In the genomic region with DNA sequence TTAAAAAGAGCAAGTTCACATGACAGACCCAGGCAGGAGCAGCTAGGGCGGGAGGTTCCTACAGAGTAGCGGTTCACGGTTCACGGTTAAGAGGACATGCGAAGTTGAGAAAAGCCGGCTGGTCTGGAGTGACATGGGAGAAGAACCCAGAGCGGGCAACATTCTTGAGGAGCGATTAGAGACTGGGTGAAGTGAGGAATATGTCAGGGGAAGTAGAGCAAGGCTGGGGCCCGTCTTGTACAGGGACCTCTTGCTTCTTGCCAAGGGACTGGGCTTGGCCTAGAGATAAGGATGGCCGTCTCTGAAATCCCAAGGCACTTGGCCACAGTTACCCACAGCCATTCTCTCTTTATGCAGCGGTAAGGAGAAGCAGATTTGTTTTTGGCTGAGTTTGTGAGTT, we compare ENCODE assay signal across 8 mouse cellular contexts. TPM values are rescaled to one million over a fixed set of nuclear protein-coding genes. Genes with fewer than 3 reads are reported as not detected.
DNase-seq lines count a peak whose midpoint lies in the region; ATAC-seq and TF ChIP-seq lines count a peak whose summit lies in the region.

No protein-coding gene starts in this region.

- peak overlapping the region; percentile 84 for H3K27ac ChIP-seq in heart, embryonic 11.5 days (ENCODE audit: low read depth, low read length)
- no peak overlapping the region for H3K27ac ChIP-seq in embryonic facial prominence, embryonic 14.5 days (replicated peaks; ENCODE audit: low read depth, low read length)
- 0 out of 2 replicates have a peak overlapping the region, but pooled peaks have one; percentile 17 for H3K27ac ChIP-seq in intestine, embryonic 15.5 days
- H3K27ac ChIP-seq in midbrain, postnatal 0 days (ENCODE audit: low read depth, low read length) = no peak overlapping the region

- peaks cover 43% of the 10 kb centered on the region for H3K4me1 ChIP-seq in heart, embryonic 11.5 days (ENCODE audit: control insufficient read depth, insufficient read depth, low read length)
- peaks cover 18% of the 10 kb centered on the region for H3K4me1 ChIP-seq in embryonic facial prominence, embryonic 14.5 days (ENCODE audit: control insufficient read depth, insufficient read depth, low read length)
- peaks cover 19% of the 10 kb centered on the region; the same call in 1 of the 2 replicates for H3K4me1 ChIP-seq in intestine, embryonic 15.5 days (replicated peaks)
- H3K4me1 ChIP-seq in midbrain, postnatal 0 days (ENCODE audit: insufficient read depth, low read length) = no peaks in the 10 kb centered on the region

- 15% methylated on average over 11 of the region's 11 CpGs for WGBS in heart, embryonic 11.5 days (ENCODE audit: insufficient replicate concordance)
- WGBS in embryonic facial prominence, embryonic 14.5 days = 40% methylated on average over 11 of the region's 11 CpGs
- WGBS in intestine, embryonic 15.5 days = 39% methylated on average over 11 of the region's 11 CpGs
- 57% methylated on average over 11 of the region's 11 CpGs for WGBS in midbrain, postnatal 0 days

- peaks cover 6% of the 10 kb centered on the region for H3K36me3 ChIP-seq in heart, embryonic 11.5 days (ENCODE audit: control insufficient read depth, insufficient read depth, low read length)
- H3K36me3 ChIP-seq in embryonic facial prominence, embryonic 14.5 days (ENCODE audit: control insufficient read depth, insufficient read depth, low read length) = peaks cover 4% of the 10 kb centered on the region; the same call in 1 of the 2 replicates
- H3K36me3 ChIP-seq in intestine, embryonic 15.5 days = peaks cover 3% of the 10 kb centered on the region; the same call in 1 of the 2 replicates
- no peaks in the 10 kb centered on the region for H3K36me3 ChIP-seq in midbrain, postnatal 0 days (ENCODE audit: insufficient read depth, low read length)

- no peak for DNase-seq in heart, postnatal 4 days
- DNase-seq in embryonic facial prominence, embryonic 14.5 days (ENCODE audit: low spot score) = no peak
- no peak for DNase-seq in midbrain, postnatal 0 days (ENCODE audit: low spot score)
- no peak for DNase-seq in gastrocnemius, postnatal 25 days
- no peak for DNase-seq in right cerebral cortex, adult 2 months (ENCODE audit: low spot score in 2 of 2)
- DNase-seq in left cerebral cortex, postnatal 4 days = no peak

- ATAC-seq in heart, embryonic 11.5 days (replicated peaks; ENCODE audit: insufficient number of reproducible peaks, low FRiP score, low TSS enrichment) = no peak
- no peak for ATAC-seq in embryonic facial prominence, embryonic 14.5 days (ENCODE audit: low read depth)
- ATAC-seq in intestine, embryonic 15.5 days = no peak
- ATAC-seq in midbrain, postnatal 0 days (ENCODE audit: low FRiP score) = no peak

- intact Hi-C loops in left cerebral cortex, postnatal 4 days (cut with DNase I) = no loop called here

- no peaks in the 10 kb centered on the region for H3K9me3 ChIP-seq in heart, embryonic 11.5 days (replicated peaks; ENCODE audit: control insufficient read depth, low read length)
- no peaks in the 10 kb centered on the region for H3K9me3 ChIP-seq in embryonic facial prominence, embryonic 14.5 days (ENCODE audit: control insufficient read depth, low read length)
- no peaks in the 10 kb centered on the region for H3K9me3 ChIP-seq in intestine, embryonic 15.5 days
- no peaks in the 10 kb centered on the region for H3K9me3 ChIP-seq in midbrain, postnatal 0 days (ENCODE audit: low read length)

- peak overlapping the region; percentile 85 for H3K4me3 ChIP-seq in heart, embryonic 11.5 days (ENCODE audit: low read depth, low read length)
- peak overlapping the region; percentile 85 for H3K4me3 ChIP-seq in embryonic facial prominence, embryonic 14.5 days (ENCODE audit: low read depth, low read length)
- H3K4me3 ChIP-seq in intestine, embryonic 15.5 days (replicated peaks) = peak overlapping the region; percentile 62
- peak overlapping the region; percentile 79; the same call in 1 of the 2 replicates for H3K4me3 ChIP-seq in midbrain, postnatal 0 days (ENCODE audit: low read depth, low read length)

- H3K27me3 ChIP-seq in heart, embryonic 11.5 days (ENCODE audit: control insufficient read depth, insufficient read depth, low read length) = no peaks in the 10 kb centered on the region
- H3K27me3 ChIP-seq in embryonic facial prominence, embryonic 14.5 days (replicated peaks; ENCODE audit: control insufficient read depth, insufficient read depth, low read length) = no peaks in the 10 kb centered on the region
- H3K27me3 ChIP-seq in intestine, embryonic 15.5 days (replicated peaks) = no peaks in the 10 kb centered on the region; the same call in 1 of the 2 replicates
- H3K27me3 ChIP-seq in midbrain, postnatal 0 days (ENCODE audit: insufficient read depth, low read length) = no peaks in the 10 kb centered on the region

- H3K9ac ChIP-seq in heart, embryonic 11.5 days (ENCODE audit: low read depth, low read length) = peak overlapping the region; percentile 96
- peak overlapping the region; percentile 93 for H3K9ac ChIP-seq in embryonic facial prominence, embryonic 14.5 days (ENCODE audit: low read depth, low read length)
- H3K9ac ChIP-seq in intestine, embryonic 15.5 days = 0 out of 2 replicates have a peak overlapping the region, but pooled peaks have one; percentile 13
- no peak overlapping the region for H3K9ac ChIP-seq in midbrain, postnatal 0 days (replicated peaks; ENCODE audit: low read length, poor library complexity, severe bottlenecking)

- no peak for TF ChIP-seq CTCF in midbrain, postnatal 0 days (IDR thresholded peaks at IDR 0.05)

- H3K4me2 ChIP-seq in heart, embryonic 11.5 days = peak overlapping the region; percentile 89
- peak overlapping the region; percentile 76 for H3K4me2 ChIP-seq in embryonic facial prominence, embryonic 14.5 days (ENCODE audit: low read depth, low read length)
- peak overlapping the region; percentile 87 for H3K4me2 ChIP-seq in intestine, embryonic 15.5 days (replicated peaks)
- H3K4me2 ChIP-seq in midbrain, postnatal 0 days (ENCODE audit: low read depth, low read length, poor library complexity, severe bottlenecking) = peak overlapping the region; percentile 97

RNA-seq across cellular contexts. Expression of a gene that starts 1.8 kb away (rescaled TPM):
- polyA plus RNA-seq in heart, embryonic 11.5 days (2014; fragmentation: Nextera tagmentation; extraction: Ambion mirVana) = 171 and 195 TPM in 2 replicates
- 10 to 100 TPM; 66.3 to 72.7 TPM for total RNA-seq in heart, postnatal 4 days (2021)
- polyA plus RNA-seq in embryonic facial prominence, embryonic 14.5 days (2014; fragmentation: Nextera tagmentation; extraction: Ambion mirVana) = 63.4 and 75.4 TPM in 2 replicates
- 46.1 and 50.0 TPM in 2 replicates for polyA plus RNA-seq in intestine, embryonic 15.5 days (2015; fragmentation: Nextera tagmentation; extraction: Ambion mirVana)
- total RNA-seq in midbrain, postnatal 0 days (2014; rRNA removed) = 36.3 and 48.3 TPM in 2 replicates
- polyA plus RNA-seq in midbrain, postnatal 0 days (2015; fragmentation: Nextera tagmentation; extraction: Ambion mirVana) = 27.3 and 28.8 TPM in 2 replicates
- 1 to 10 TPM; 6.1 to 7.9 TPM for total RNA-seq in gastrocnemius, postnatal 25 days (2021)
- 10 to 100 TPM; 21.2 to 22.8 TPM for total RNA-seq in left cerebral cortex, postnatal 4 days (2021)

Comparison
In these comparisons a context has a peak if more than half of its experiments do, and no peak if none do; other contexts are left out.
1. H3K27ac ChIP-seq: peak in heart, embryonic 11.5 days (single experiment) and intestine, embryonic 15.5 days (single experiment); none in embryonic facial prominence, embryonic 14.5 days (single experiment) and midbrain, postnatal 0 days (single experiment).
2. Peak in every context shown above with its lines, with median percentiles within 50 percentile points of each other: H3K4me2 ChIP-seq and H3K4me3 ChIP-seq.